Mouse (Mus musculus) hindbrain, embryonic 12.5 days (tissue): ENCODE measurements around the gene Smim9. TPM values are rescaled to one million over a fixed set of nuclear protein-coding genes. Genes with fewer than 3 reads are reported as not detected.
A peak's percentile ranks its signal among the peaks of the same experiment; 100 is the strongest.
"Not testable (repeated sequence)": the region's sequence is repeated elsewhere in the genome, so short reads cannot be mapped to it uniquely, and the experiment has no call there.

ENCODE experiments used
- ATAC-seq: fragments of 200-750 bp; cut with Nextera tagmentation; 2 replicates; pipeline ENCODE4 v1.8.0; 2017; ENCODE audit warnings: moderate TSS enrichment; ENCODE audit not compliant: low FRiP score
- H3K27ac ChIP-seq: fragments of 300-500 bp; sonication (generic); 2 replicates; pipeline ENCODE4 v1.5.1; 2016; ENCODE audit warnings: mild to moderate bottlenecking
- H3K27me3 ChIP-seq: fragments of 300-500 bp; sonication (generic); 2 replicates; pipeline ENCODE4 v1.6.1; 2016; ENCODE audit warnings: mild to moderate bottlenecking
- H3K36me3 ChIP-seq: fragments of 300-500 bp; sonication (generic); 2 replicates; pipeline ENCODE4 v1.6.1; 2016; ENCODE audit warnings: mild to moderate bottlenecking
- H3K4me1 ChIP-seq: fragments of 300-500 bp; sonication (generic); 2 replicates; pipeline ENCODE4 v1.6.1; 2016
- H3K4me2 ChIP-seq: fragments of 300-500 bp; sonication (generic); replicated peaks from 2 replicates; pipeline ENCODE4 v1.6.1; 2016; ENCODE audit warnings: mild to moderate bottlenecking
- H3K4me3 ChIP-seq: fragments of 300-500 bp; sonication (generic); 2 replicates; pipeline ENCODE4 v1.5.1; 2016; ENCODE audit warnings: mild to moderate bottlenecking
- H3K9ac ChIP-seq: fragments of 300-500 bp; sonication (generic); 2 replicates; pipeline ENCODE4 v1.6.1; 2016; ENCODE audit warnings: mild to moderate bottlenecking, moderate library complexity
- H3K9me3 ChIP-seq: fragments of 300-500 bp; sonication (generic); replicated peaks from 2 replicates; pipeline ENCODE4 v1.6.1; 2016; ENCODE audit warnings: mild to moderate bottlenecking
- WGBS: fragments of 180-500 bp; shearing (Covaris S2); methylation state at CpG from one replicate; pipeline ENCODE4 v1.1.7; 2016; 5-methylcytosine and 5-hydroxymethylcytosine counted together
- polyA plus RNA-seq: library from polyadenylated mRNA; unstranded; fragments of >200 nt; fragmentation: Nextera tagmentation; extraction: Ambion mirVana; gene quantifications from 2 replicates; pipeline ENCODE4 v1.2.1, GENCODE M21; 2016

The Smim9 gene
- not detected in 2 replicates for polyA plus RNA-seq

GRCm38 (mm10) chrX:75163670-75164069 lies at the start of gene Smim9:
Gene Smim9 (minus strand): TSS chrX:75163770.
- Histone ChIP-seq H3K4me1 (no peaks in the 10 kb centered on the region), H3K36me3 (no peaks in the 10 kb centered on the region), H3K4me2 (no peak within 1 kb of the TSS), H3K27me3 (no peaks in the 10 kb centered on the region), H3K9me3 (no peaks in the 10 kb centered on the region), H3K9ac (no peak within 1 kb of the TSS), H3K4me3 (no peak within 1 kb of the TSS), H3K27ac (no peak within 1 kb of the TSS)
- 74% methylated on average over 1 of the region's 1 CpGs for WGBS
- ATAC-seq: no peak

GRCm38 (mm10) chrX:75155576-75156243 lies 7.9 kb downstream of the Smim9 start:
- Histone ChIP-seq H3K27me3 (no peaks in the 10 kb centered on the region), H3K4me3 (peak overlapping the region; percentile 48)

GRCm38 (mm10) chrX:75152249-75152648 lies 11.3 kb downstream of the Smim9 start:
- Histone ChIP-seq H3K27ac (no peak overlapping the region), H3K27me3 (no peaks in the 10 kb centered on the region), H3K36me3 (no peaks in the 10 kb centered on the region), H3K9ac (no peak overlapping the region), H3K4me3 (no peak overlapping the region), H3K9me3 (no peaks in the 10 kb centered on the region), H3K4me2 (no peak overlapping the region), H3K4me1 (no peaks in the 10 kb centered on the region)
- 49% methylated on average over 1 of the region's 1 CpGs for WGBS
- no peak for ATAC-seq

More at GRCm38 (mm10) chrX:75155576-75156243, 7.9 kb downstream of the Smim9 start:
- 20% methylated on average over 43 of the region's 49 CpGs for WGBS
- ATAC-seq: peak; percentile 71
- H3K27ac ChIP-seq: no peak overlapping the region
- peak overlapping the region; percentile 57 for H3K4me2 ChIP-seq
- H3K4me1 ChIP-seq: no peaks in the 10 kb centered on the region
- no peaks in the 10 kb centered on the region for H3K9me3 ChIP-seq
- no peaks in the 10 kb centered on the region for H3K36me3 ChIP-seq
- peak overlapping the region; percentile 54 for H3K9ac ChIP-seq

GRCm38 (mm10) chrX:75150304-75150703 lies 13.3 kb downstream of the Smim9 start:
- no peak overlapping the region for H3K4me3 ChIP-seq
- H3K36me3 ChIP-seq: no peaks in the 10 kb centered on the region
- H3K4me1 ChIP-seq: no peaks in the 10 kb centered on the region
- no peaks in the 10 kb centered on the region for H3K27me3 ChIP-seq
- H3K4me2 ChIP-seq: no peak overlapping the region
- no peak overlapping the region for H3K27ac ChIP-seq
- ATAC-seq: no peak
- 72% methylated on average over 2 of the region's 2 CpGs for WGBS
- H3K9me3 ChIP-seq: no peaks in the 10 kb centered on the region
- H3K9ac ChIP-seq: no peak overlapping the region

- no peak for ATAC-seq
- no peaks in the 10 kb centered on the region for H3K36me3 ChIP-seq
- H3K4me1 ChIP-seq: no peaks in the 10 kb centered on the region
- no peak overlapping the region for H3K4me2 ChIP-seq
- no peak overlapping the region for H3K27ac ChIP-seq
- H3K9ac ChIP-seq: no peak overlapping the region
- H3K4me3 ChIP-seq: no peak overlapping the region
- H3K9me3 ChIP-seq: no peaks in the 10 kb centered on the region
- 86% methylated on average over 4 of the region's 4 CpGs for WGBS
- no peaks in the 10 kb centered on the region for H3K27me3 ChIP-seq
These were observed 15.2 kb downstream of the Smim9 start for GRCm38 (mm10) chrX:75148414-75148813.

- not testable (repeated sequence) for H3K36me3 ChIP-seq, H3K4me1 ChIP-seq, H3K27me3 ChIP-seq, H3K9me3 ChIP-seq, H3K27ac ChIP-seq
- peak overlapping the region; percentile 55 for H3K4me2 ChIP-seq
- 23% methylated on average over 25 of the region's 42 CpGs for WGBS
- peak overlapping the region; percentile 51; the same call in 1 of the 2 replicates for H3K9ac ChIP-seq
- H3K4me3 ChIP-seq: peak overlapping the region; percentile 37
- peak; percentile 43; the same call in 1 of the 2 replicates for ATAC-seq
These were observed 20.4 kb downstream of the Smim9 start for GRCm38 (mm10) chrX:75143124-75143555.

- WGBS: 92% methylated on average over 2 of the region's 2 CpGs
- no peaks in the 10 kb centered on the region for H3K4me1 ChIP-seq
- no peak overlapping the region for H3K9ac ChIP-seq
- H3K36me3 ChIP-seq: no peaks in the 10 kb centered on the region
- no peaks in the 10 kb centered on the region for H3K9me3 ChIP-seq
- H3K27me3 ChIP-seq: no peaks in the 10 kb centered on the region
- H3K27ac ChIP-seq: no peak overlapping the region
- no peak overlapping the region for H3K4me3 ChIP-seq
- ATAC-seq: no peak
- no peak overlapping the region for H3K4me2 ChIP-seq
These were observed 25.4 kb downstream of the Smim9 start for GRCm38 (mm10) chrX:75138182-75138581.

GRCm38 (mm10) chrX:75137729-75138128 lies 25.8 kb downstream of the Smim9 start:
- ATAC-seq: no peak
- 84% methylated on average over 2 of the region's 2 CpGs for WGBS
- Histone ChIP-seq H3K36me3 (no peaks in the 10 kb centered on the region), H3K9ac (no peak overlapping the region), H3K9me3 (no peaks in the 10 kb centered on the region), H3K4me3 (no peak overlapping the region), H3K27me3 (no peaks in the 10 kb centered on the region), H3K4me2 (no peak overlapping the region), H3K4me1 (no peaks in the 10 kb centered on the region), H3K27ac (no peak overlapping the region)

- Histone ChIP-seq H3K36me3 (no peaks in the 10 kb centered on the region), H3K4me2 (no peak overlapping the region), H3K9me3 (no peaks in the 10 kb centered on the region), H3K4me1 (no peaks in the 10 kb centered on the region), H3K27ac (no peak overlapping the region), H3K4me3 (no peak overlapping the region), H3K27me3 (no peaks in the 10 kb centered on the region), H3K9ac (no peak overlapping the region)
- no peak for ATAC-seq
These were observed 26.6 kb downstream of the Smim9 start for GRCm38 (mm10) chrX:75136938-75137337.

- WGBS: 21% methylated on average over 36 of the region's 36 CpGs
- Histone ChIP-seq H3K4me1 (no peaks in the 10 kb centered on the region), H3K4me3 (peak within 1 kb of the TSS; percentile 43), H3K9ac (peak within 1 kb of the TSS; percentile 51), H3K9me3 (no peaks in the 10 kb centered on the region), H3K36me3 (no peaks in the 10 kb centered on the region), H3K27me3 (no peaks in the 10 kb centered on the region), H3K4me2 (peak within 1 kb of the TSS; percentile 51), H3K27ac (peak within 1 kb of the TSS; percentile 48; the same call in 1 of the 2 replicates)
- ATAC-seq: peak; percentile 99
These were observed 33.0 kb downstream of the Smim9 start, which contains the start of gene Mpp1 for GRCm38 (mm10) chrX:75130467-75131160. Gene Mpp1 (minus strand): TSS chrX:75131016.

GRCm38 (mm10) chrX:75129474-75129873 lies 34.1 kb downstream of the Smim9 start:
- Histone ChIP-seq H3K27me3 (no peaks in the 10 kb centered on the region), H3K4me3 (no peak overlapping the region), H3K9me3 (no peaks in the 10 kb centered on the region), H3K27ac (no peak overlapping the region), H3K4me1 (no peaks in the 10 kb centered on the region), H3K36me3 (no peaks in the 10 kb centered on the region), H3K9ac (no peak overlapping the region), H3K4me2 (no peak overlapping the region)
- no peak for ATAC-seq
- WGBS: 65% methylated on average over 2 of the region's 2 CpGs

GRCm38 (mm10) chrX:75128333-75128980 lies 35.1 kb downstream of the Smim9 start:
- Histone ChIP-seq H3K9me3 (no peaks in the 10 kb centered on the region), H3K36me3 (no peaks in the 10 kb centered on the region), H3K27ac (no peak overlapping the region), H3K9ac (no peak overlapping the region), H3K4me3 (no peak overlapping the region), H3K4me2 (no peak overlapping the region), H3K27me3 (no peaks in the 10 kb centered on the region), H3K4me1 (no peaks in the 10 kb centered on the region)
- no peak for ATAC-seq
